Mouse (Mus musculus) bone marrow macrophage, adult 2 months (primary cell): ENCODE data around the gene Tnfrsf23.

ENCODE experiments used
- CTCF ChIP-seq: IDR thresholded peaks from 2 replicates; pipeline ENCODE4 v1.5.1; 2012; ENCODE audit warnings: low read depth, mild to moderate bottlenecking, low read length, moderate library complexity
- POLR2A ChIP-seq: IDR thresholded peaks from 2 replicates; pipeline ENCODE4 v1.6.1; 2012; ENCODE audit warnings: mild to moderate bottlenecking, low read depth, low read length, borderline replicate concordance

- TF ChIP-seq CTCF (no peak), POLR2A (no peak)
These were observed 59.5 kb downstream of the Tnfrsf23 start for GRCm38 (mm10) chr7:143626178-143626577.
